Mouse (Mus musculus): ENCODE results near the gene Mmp8. TPM values are rescaled to one million over a fixed set of nuclear protein-coding genes. Genes with fewer than 3 reads are reported as not detected.

Gene Mmp8
- polyA plus RNA-seq, 1 experiment from 2014 or later: not detected

DNA sequence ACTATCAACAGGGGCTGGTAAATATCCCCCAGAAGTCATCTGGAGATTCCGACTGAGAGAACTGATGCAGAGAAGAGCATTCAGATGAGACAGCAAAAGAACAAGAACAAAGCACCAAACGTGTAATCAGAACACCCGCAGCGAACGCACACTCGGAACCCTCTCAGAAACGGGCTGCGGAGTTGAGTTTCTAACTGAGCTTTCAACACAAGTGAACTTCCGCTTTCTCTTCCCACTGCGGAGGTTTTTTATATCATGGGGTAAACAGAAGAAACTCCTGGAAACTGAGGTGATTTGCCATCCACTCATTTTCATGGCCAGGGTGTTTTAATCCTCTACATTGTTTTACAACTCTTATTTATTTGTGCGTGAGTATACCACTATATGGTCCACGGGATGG is 47.4 kb downstream of the Mmp8 start:
- no peak overlapping the region for H3K4me2 ChIP-seq (replicated peaks; ENCODE audit: low read depth, low read length)
- no peak overlapping the region for H3K4me3 ChIP-seq (ENCODE audit: low read depth, low read length)
- ATAC-seq (ENCODE audit: low FRiP score): no peak
- no peaks in the 10 kb centered on the region for H3K4me1 ChIP-seq (replicated peaks; ENCODE audit: control insufficient read depth, insufficient read depth, low read length)
- H3K9ac ChIP-seq (ENCODE audit: low read depth, low read length): no peak overlapping the region
- H3K9me3 ChIP-seq (ENCODE audit: control insufficient read depth, low read length): no peaks in the 10 kb centered on the region
- no peaks in the 10 kb centered on the region for H3K36me3 ChIP-seq (ENCODE audit: control insufficient read depth, insufficient read depth, low read length)
- no peaks in the 10 kb centered on the region for H3K27me3 ChIP-seq (ENCODE audit: control insufficient read depth, insufficient read depth, low read length)
- H3K27ac ChIP-seq (ENCODE audit: low read depth, low read length): no peak overlapping the region
- no peak for DNase-seq (ENCODE audit: low spot score)
- 93% methylated on average over 12 of the region's 12 CpGs for WGBS

Other genes starting within 250 kb of the Mmp8 start
- gene Mmp12, start 214.1 kb upstream of the Mmp8 start, polyA plus RNA-seq (2014; fragmentation: Nextera tagmentation; extraction: Ambion mirVana): not detected in 2 replicates
- gene Mmp1b, start 170.4 kb upstream of the Mmp8 start, polyA plus RNA-seq (2014; fragmentation: Nextera tagmentation; extraction: Ambion mirVana): not detected in 2 replicates
- gene Mmp3, start 112.6 kb upstream of the Mmp8 start, polyA plus RNA-seq (2014; fragmentation: Nextera tagmentation; extraction: Ambion mirVana): not detected in 2 replicates
- not detected in 2 replicates for gene Mmp10, start 56.1 kb upstream of the Mmp8 start, polyA plus RNA-seq (2014; fragmentation: Nextera tagmentation; extraction: Ambion mirVana)
- not detected in 2 replicates for gene Mmp27, start 12.9 kb downstream of the Mmp8 start, polyA plus RNA-seq (2014; fragmentation: Nextera tagmentation; extraction: Ambion mirVana)
- not detected in 2 replicates for gene Mmp20, start 69.8 kb downstream of the Mmp8 start, polyA plus RNA-seq (2014; fragmentation: Nextera tagmentation; extraction: Ambion mirVana)
- not detected in 2 replicates for gene Mmp7, start 133.6 kb downstream of the Mmp8 start, polyA plus RNA-seq (2014; fragmentation: Nextera tagmentation; extraction: Ambion mirVana)
- gene Tmem123, start 205.6 kb downstream of the Mmp8 start, polyA plus RNA-seq (2014; fragmentation: Nextera tagmentation; extraction: Ambion mirVana): 133 and 135 TPM in 2 replicates